Mouse (Mus musculus) small intestine, adult 2 months (tissue): ENCODE results near the gene Paf1.

Experiments used
- CTCF ChIP-seq: fragments of 200-500 bp; IDR thresholded peaks from 2 replicates; pipeline ENCODE4 v1.5.1; 2012; ENCODE audit warnings: low read depth, mild to moderate bottlenecking, control low read depth, inconsistent platforms, low read length, moderate library complexity, mixed read lengths; ENCODE audit not compliant: insufficient replicate concordance, insufficient read length; ENCODE audit errors: extremely low read depth
- POLR2A ChIP-seq: fragments of 200-500 bp; IDR thresholded peaks from 2 replicates; pipeline ENCODE4 v1.6.1; 2012; ENCODE audit warnings: low read depth, mild to moderate bottlenecking, control low read depth, inconsistent platforms, low read length, moderate library complexity

GRCm38 (mm10) chr7:28395425-28395824 is 2.7 kb downstream of the Paf1 start:
- TF ChIP-seq CTCF = no peak
- no peak for TF ChIP-seq POLR2A
